ENCODE assay signal across 10 mouse cellular contexts in the genomic region with DNA sequence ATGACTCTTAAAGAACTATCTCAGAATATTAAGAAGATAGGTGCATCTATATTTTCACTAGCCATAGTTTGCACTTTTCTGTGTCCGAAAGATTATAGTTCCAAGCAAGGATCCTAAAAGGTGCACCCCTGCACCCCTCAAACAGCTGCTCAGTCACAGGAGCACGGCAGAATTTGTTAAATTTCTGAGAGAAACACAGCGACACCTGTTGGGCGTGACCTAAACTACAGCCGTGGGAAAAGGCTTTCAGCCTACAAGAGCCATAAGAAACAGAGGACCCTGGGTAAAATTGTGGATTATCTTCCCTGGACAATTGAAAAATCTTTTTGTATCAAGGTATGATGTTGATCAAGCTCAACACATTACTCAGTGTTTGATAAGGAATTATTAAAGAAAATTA.
DNase-seq lines count a peak whose midpoint lies in the region; ATAC-seq lines count a peak whose summit lies in the region.
"Had no signal": no experiment of that assay in that cellular context is flagged by ENCODE, and none has a peak within 500 bp of the region (broad histone marks: within the 10 kb centered on the region; RNA-seq: fewer than 3 reads in every experiment).

No protein-coding gene starts in this region.

- peak; percentile 32 to 54 for DNase-seq in cerebellum, postnatal 14 days
- DNase-seq in cerebellum, adult 11-12 months: no peak
- peak; percentile 43 for DNase-seq in liver
- peak; percentile 22 for DNase-seq in adrenal gland, adult 2 months
- peak; percentile 53 for DNase-seq in gastrocnemius, postnatal 10 days
- peak; percentile 38 for DNase-seq in lung, postnatal 10 days
- no peak for DNase-seq in spleen, adult 18-20 months

- H3K4me2 ChIP-seq in liver, embryonic 12.5 days: no peak overlapping the region
- H3K4me2 ChIP-seq: heart, embryonic 15.5 days; midbrain, embryonic 12.5 days had no signal

- no peak overlapping the region for H3K9ac ChIP-seq in liver, embryonic 12.5 days
- H3K9ac ChIP-seq: heart, embryonic 15.5 days; midbrain, embryonic 12.5 days had no signal

- H3K4me3 ChIP-seq in liver, embryonic 12.5 days: no peak overlapping the region
- H3K4me3 ChIP-seq: heart, embryonic 15.5 days; midbrain, embryonic 12.5 days had no signal

- no peaks in the 10 kb centered on the region for H3K4me1 ChIP-seq in liver, embryonic 12.5 days
- H3K4me1 ChIP-seq: heart, embryonic 15.5 days; midbrain, embryonic 12.5 days had no signal

- no peaks in the 10 kb centered on the region for H3K9me3 ChIP-seq in liver, embryonic 12.5 days (replicated peaks)
- H3K9me3 ChIP-seq: heart, embryonic 15.5 days; midbrain, embryonic 12.5 days had no signal

- no peaks in the 10 kb centered on the region for H3K36me3 ChIP-seq in liver, embryonic 12.5 days
- H3K36me3 ChIP-seq: heart, embryonic 15.5 days; midbrain, embryonic 12.5 days had no signal

- H3K27me3 ChIP-seq in liver, embryonic 12.5 days (replicated peaks): no peaks in the 10 kb centered on the region
- H3K27me3 ChIP-seq: heart, embryonic 15.5 days; midbrain, embryonic 12.5 days had no signal

- 8% methylated on average over 5 of the region's 5 CpGs for WGBS in liver, embryonic 12.5 days (ENCODE audit: insufficient replicate concordance)

- no peak for ATAC-seq in liver, embryonic 12.5 days

- no peak overlapping the region for H3K27ac ChIP-seq in liver, embryonic 12.5 days
- H3K27ac ChIP-seq: heart, embryonic 15.5 days; midbrain, embryonic 12.5 days had no signal

Comparison
In these comparisons a context has a peak if more than half of its experiments do, and no peak if none do; other contexts are left out.
1. DNase-seq: peak in cerebellum, postnatal 14 days (2 of 2), liver (single experiment), adrenal gland, adult 2 months (single experiment), gastrocnemius, postnatal 10 days (single experiment) and lung, postnatal 10 days (single experiment); none in cerebellum, adult 11-12 months (single experiment) and spleen, adult 18-20 months (0 of 2).